Mouse (Mus musculus) embryo, embryonic 10 days (tissue): ENCODE measurements around the gene Pitx1.

Experiments used
- DNase-seq: peaks from one replicate; pipeline ENCODE4 v3.0.0-alpha.2; 2015; ENCODE audit warnings: low spot score

Gene Pitx1

DNA sequence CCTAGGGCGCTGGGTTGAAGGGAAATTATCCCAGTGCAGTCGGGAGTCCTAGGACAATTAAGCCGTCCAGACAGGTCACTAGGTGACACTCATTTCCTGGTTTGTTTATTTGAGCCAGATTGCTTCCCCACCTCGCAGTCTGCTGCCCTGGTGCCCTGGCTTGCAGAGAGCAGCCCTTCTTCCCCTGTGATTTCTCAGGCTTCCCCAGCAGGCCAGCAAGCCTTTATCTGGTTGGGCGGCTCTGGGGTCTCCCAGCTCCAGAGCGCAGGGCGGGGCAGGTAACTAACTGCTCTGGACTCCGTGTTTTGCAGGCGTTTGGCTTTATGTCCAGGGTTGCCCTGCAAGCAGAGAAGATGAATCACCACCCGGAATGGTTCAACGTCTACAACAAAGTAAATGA lies 60.9 kb downstream of the Pitx1 start:
- peak; percentile 50 for DNase-seq
